ENCODE assay signal across 26 mouse cellular contexts in genomic region chr2:32376963-32377362, GRCm38 (mm10). TPM values are rescaled to one million over a fixed set of nuclear protein-coding genes. Genes with fewer than 3 reads are reported as not detected.
A peak's percentile ranks its signal among the peaks of the same experiment; 100 is the strongest.
DNase-seq lines count a peak whose midpoint lies in the region; ATAC-seq and TF ChIP-seq lines count a peak whose summit lies in the region.
"Had no signal": no experiment of that assay in that cellular context is flagged by ENCODE, and none has a peak within 500 bp of the region (broad histone marks: within the 10 kb centered on the region; RNA-seq: fewer than 3 reads in every experiment).

No protein-coding gene starts in this region.

- DNase-seq in frontal cortex, postnatal 25 days (ENCODE audit: low spot score in 2 of 2) = no peak
- DNase-seq in left cerebral cortex, postnatal 25 days (ENCODE audit: low spot score in 2 of 2) = peak; percentile 19 to 85
- DNase-seq in left cerebral cortex, adult 11 months (ENCODE audit: low spot score) = no peak
- peak; percentile 77 for DNase-seq in brain, adult 2 months (ENCODE audit: low read depth, low spot score)
- no peak for DNase-seq in liver, postnatal 0 days
- DNase-seq: adrenal gland, adult 8-10 months; adrenal gland, postnatal 25 days; cerebellum, adult 18-20 months; cerebellum, adult 9-10 months; cerebellum, postnatal 14 days; forebrain, postnatal 0 days; gastrocnemius, postnatal 25 days; heart, adult 2 months; heart, postnatal 14 days; heart, postnatal 4 days had no signal

- no peak overlapping the region for H3K4me3 ChIP-seq in liver, postnatal 0 days (ENCODE audit: low read depth, low read length)
- H3K4me3 ChIP-seq: embryonic facial prominence, embryonic 12.5 days; embryonic facial prominence, embryonic 15.5 days; heart, adult 2 months; heart, embryonic 10.5 days; heart, embryonic 13.5 days had no signal

- no peak for TF ChIP-seq CTCF in liver, postnatal 0 days (IDR thresholded peaks at IDR 0.05; ENCODE audit: low read depth)

- no peak for TF ChIP-seq EP300 in liver, postnatal 0 days (IDR thresholded peaks at IDR 0.05; ENCODE audit: low read depth)

- H3K9ac ChIP-seq in liver, postnatal 0 days (replicated peaks) = no peak overlapping the region
- H3K9ac ChIP-seq: embryonic facial prominence, embryonic 12.5 days; embryonic facial prominence, embryonic 15.5 days; forebrain, postnatal 0 days; heart, embryonic 13.5 days; hindbrain, embryonic 14.5 days had no signal

- peaks cover 54% of the 10 kb centered on the region for H3K36me3 ChIP-seq in liver, postnatal 0 days (replicated peaks; ENCODE audit: insufficient read depth, low read length)

- ATAC-seq in frontal cortex, adult (ENCODE audit: low TSS enrichment) = peak; percentile 32
- ATAC-seq in liver, postnatal 0 days = no peak
- ATAC-seq: activated CD4-positive, CD25-positive, alpha-beta regulatory T cell, adult 4 months; forebrain, embryonic 14.5 days; forebrain, postnatal 0 days; hindbrain, postnatal 0 days; inflammation-experienced regulatory T-cells, adult 6 months had no signal

- no peaks in the 10 kb centered on the region for H3K27me3 ChIP-seq in liver, postnatal 0 days (ENCODE audit: insufficient read depth, low read length)
- H3K27me3 ChIP-seq: embryonic facial prominence, embryonic 12.5 days; embryonic facial prominence, embryonic 15.5 days; heart, embryonic 13.5 days had no signal

- H3K4me1 ChIP-seq in liver, postnatal 0 days (ENCODE audit: insufficient read depth) = peaks cover 14% of the 10 kb centered on the region

- intact Hi-C loops in left cerebral cortex, postnatal 25 days (cut with DNase I) = no loop called here

- no peak overlapping the region for H3K27ac ChIP-seq in liver, postnatal 0 days (ENCODE audit: low read depth)
- H3K27ac ChIP-seq: embryonic facial prominence, embryonic 12.5 days; embryonic facial prominence, embryonic 15.5 days; heart, adult 2 months; heart, embryonic 10.5 days; heart, embryonic 13.5 days; hindbrain, embryonic 14.5 days; hindbrain, postnatal 0 days had no signal

- no peak overlapping the region for H3K4me2 ChIP-seq in liver, postnatal 0 days (ENCODE audit: low read depth, low read length)
- H3K4me2 ChIP-seq: embryonic facial prominence, embryonic 12.5 days; embryonic facial prominence, embryonic 15.5 days; heart, embryonic 13.5 days; hindbrain, embryonic 14.5 days had no signal

- 87% methylated on average over 10 of the region's 10 CpGs for WGBS in liver, postnatal 0 days (ENCODE audit: insufficient replicate concordance)

- H3K9me3 ChIP-seq in liver, postnatal 0 days (ENCODE audit: low read length) = no peaks in the 10 kb centered on the region
- H3K9me3 ChIP-seq: embryonic facial prominence, embryonic 12.5 days; embryonic facial prominence, embryonic 15.5 days; heart, embryonic 10.5 days; heart, embryonic 13.5 days had no signal

RNA-seq across cellular contexts. Expression of gene 1110008P14Rik, which starts 4.8 kb away (rescaled TPM):
- total RNA-seq in left cerebral cortex, postnatal 25 days (2021) = 100 to 1,000 TPM; 375 to 446 TPM
- polyA plus RNA-seq in liver, postnatal 0 days (2015; fragmentation: Nextera tagmentation; extraction: Ambion mirVana) = 30.1 and 32.2 TPM in 2 replicates

RNA-seq across cellular contexts. Expression of gene Lcn2, which starts 11.1 kb away (rescaled TPM):
- total RNA-seq in left cerebral cortex, postnatal 25 days (2021) = under 1 TPM; 0.76 to 0.85 TPM
- polyA plus RNA-seq in liver, postnatal 0 days (2015; fragmentation: Nextera tagmentation; extraction: Ambion mirVana) = 411 and 419 TPM in 2 replicates
- total RNA-seq: ES-E14 had no signal
- polyA plus RNA-seq: activated CD4-positive, CD25-positive, alpha-beta regulatory T cell, adult 4 months; heart, embryonic 10.5 days had no signal

RNA-seq across cellular contexts. Expression of gene Ptges2, which starts 18.7 kb away (rescaled TPM):
- 10 to 100 TPM; 44.4 to 50.3 TPM for total RNA-seq in left cerebral cortex, postnatal 25 days (2021)
- polyA plus RNA-seq in liver, postnatal 0 days (2015; fragmentation: Nextera tagmentation; extraction: Ambion mirVana) = 13.8 and 15.7 TPM in 2 replicates

RNA-seq across cellular contexts. Expression of gene Dnm1, which starts 23.8 kb away (rescaled TPM):
- 1,000 to 10,000 TPM; 1,197 to 1,302 TPM for total RNA-seq in left cerebral cortex, postnatal 25 days (2021)
- 0.06 and 0.25 TPM in 2 replicates for polyA plus RNA-seq in liver, postnatal 0 days (2015; fragmentation: Nextera tagmentation; extraction: Ambion mirVana)
- polyA plus RNA-seq: activated CD4-positive, CD25-positive, alpha-beta regulatory T cell, adult 4 months; inflammation-experienced regulatory T-cells, adult 6 months had no signal

RNA-seq across cellular contexts. Expression of gene Ciz1, which starts 24.8 kb away (rescaled TPM):
- total RNA-seq in left cerebral cortex, postnatal 25 days (2021) = 10 to 100 TPM; 67.5 to 73.1 TPM
- polyA plus RNA-seq in liver, postnatal 0 days (2015; fragmentation: Nextera tagmentation; extraction: Ambion mirVana) = 9.0 and 9.9 TPM in 2 replicates

Comparison
In these comparisons a context has a peak if more than half of its experiments do, and no peak if none do; other contexts are left out.
1. DNase-seq: peak in left cerebral cortex, postnatal 25 days (2 of 2) and brain, adult 2 months (single experiment); none in frontal cortex, postnatal 25 days (0 of 2), left cerebral cortex, adult 11 months (single experiment) and liver, postnatal 0 days (single experiment).